Mouse (Mus musculus) spleen, postnatal 14 days (tissue): ENCODE results near the gene Hdac4.

Experiments
- DNase-seq, 2 experiments: peaks; one replicate each; pipeline ENCODE4 v3.0.0; 2021 to 2022; ENCODE audit warnings: low spot score in 2 of 2

Gene Hdac4

DNA sequence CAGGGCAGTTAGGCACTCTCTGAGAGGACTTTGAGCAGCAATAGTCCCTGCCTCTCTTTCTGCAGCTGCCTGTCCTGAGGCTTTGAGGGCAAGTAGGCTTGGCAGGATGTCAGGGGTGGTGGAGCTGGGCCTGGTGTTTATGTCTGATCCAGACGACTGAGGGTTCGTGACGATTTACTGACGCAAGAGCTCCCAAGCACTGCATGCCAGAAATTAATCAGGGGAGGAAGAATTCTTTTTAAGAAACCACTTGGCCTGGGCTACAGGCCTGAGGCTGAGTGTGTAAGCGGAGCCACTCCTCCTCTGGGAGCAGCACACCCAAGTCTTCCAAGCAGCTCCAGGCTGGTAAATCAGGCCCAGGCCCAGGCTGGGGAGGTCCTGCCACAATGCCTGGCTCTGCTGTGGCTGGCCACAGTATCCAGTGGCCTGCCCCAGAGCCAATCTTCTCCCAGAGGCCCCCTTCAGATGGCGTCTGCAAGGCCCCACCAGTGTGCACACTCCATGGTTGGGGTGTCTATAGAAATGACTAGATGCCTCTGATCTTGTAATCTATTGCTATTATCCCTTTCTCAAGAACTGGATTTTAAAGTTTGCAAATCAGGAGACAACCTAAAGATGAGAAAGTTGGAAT, 64.9 kb downstream of the Hdac4 start:
- DNase-seq, result no peak

DNA sequence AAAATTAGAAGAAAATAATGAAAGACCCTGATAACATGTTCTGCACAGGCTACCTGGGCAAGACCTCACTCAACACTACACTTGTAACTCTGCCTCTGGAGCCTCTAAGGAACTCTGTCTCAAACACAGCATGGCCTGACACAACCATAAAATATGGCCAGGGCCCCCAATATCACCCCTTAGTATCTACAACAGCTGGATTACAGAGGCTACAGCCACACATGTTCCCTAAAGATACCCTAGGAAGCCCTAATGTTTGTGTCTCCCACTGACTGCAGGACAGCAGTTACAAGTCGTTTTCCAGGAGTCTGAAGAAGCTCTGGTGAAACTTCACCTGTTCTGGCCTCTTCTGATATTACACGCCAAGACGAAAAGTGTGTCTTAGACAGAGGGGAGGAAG, 65.7 kb downstream of the Hdac4 start:
- no peak for DNase-seq

DNA sequence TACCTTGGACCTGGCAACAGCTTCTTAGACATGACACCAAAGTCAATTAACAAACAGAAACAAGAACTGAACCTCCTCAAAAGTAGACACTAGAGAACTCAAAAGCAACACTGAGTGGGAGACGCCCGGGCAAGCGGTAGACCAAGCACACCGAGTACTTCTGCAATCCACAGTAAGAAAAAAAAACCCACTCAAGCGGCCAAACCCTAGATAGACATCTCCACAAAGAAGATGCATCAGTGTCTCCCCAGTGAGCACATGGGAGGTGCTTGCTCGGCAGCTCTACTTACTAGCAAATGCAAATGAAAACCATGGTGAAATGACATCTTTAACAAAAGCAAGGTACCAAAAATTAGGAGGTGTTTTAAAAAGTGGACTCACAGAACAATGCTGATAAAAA, 67.7 kb downstream of the Hdac4 start:
- no peak for DNase-seq

DNA sequence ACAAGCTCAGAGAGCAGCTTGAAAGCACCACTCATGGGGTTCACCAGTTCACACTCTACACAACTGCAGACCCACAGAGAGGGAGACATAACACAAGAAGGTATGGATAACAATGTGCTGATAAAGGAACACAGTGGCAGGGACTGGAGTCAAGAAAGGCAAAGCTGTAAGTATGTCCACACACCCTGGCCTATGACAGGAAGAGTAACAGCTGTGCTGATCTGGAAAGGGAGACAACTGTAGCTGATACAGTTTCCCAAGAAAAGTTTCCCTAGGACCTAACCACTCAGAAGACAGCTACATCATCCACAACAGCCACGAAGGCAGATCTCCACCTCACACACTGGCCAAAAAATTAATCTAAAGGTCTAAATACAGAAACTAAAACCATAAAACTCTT, 68.1 kb downstream of the Hdac4 start:
- no peak for DNase-seq

DNA sequence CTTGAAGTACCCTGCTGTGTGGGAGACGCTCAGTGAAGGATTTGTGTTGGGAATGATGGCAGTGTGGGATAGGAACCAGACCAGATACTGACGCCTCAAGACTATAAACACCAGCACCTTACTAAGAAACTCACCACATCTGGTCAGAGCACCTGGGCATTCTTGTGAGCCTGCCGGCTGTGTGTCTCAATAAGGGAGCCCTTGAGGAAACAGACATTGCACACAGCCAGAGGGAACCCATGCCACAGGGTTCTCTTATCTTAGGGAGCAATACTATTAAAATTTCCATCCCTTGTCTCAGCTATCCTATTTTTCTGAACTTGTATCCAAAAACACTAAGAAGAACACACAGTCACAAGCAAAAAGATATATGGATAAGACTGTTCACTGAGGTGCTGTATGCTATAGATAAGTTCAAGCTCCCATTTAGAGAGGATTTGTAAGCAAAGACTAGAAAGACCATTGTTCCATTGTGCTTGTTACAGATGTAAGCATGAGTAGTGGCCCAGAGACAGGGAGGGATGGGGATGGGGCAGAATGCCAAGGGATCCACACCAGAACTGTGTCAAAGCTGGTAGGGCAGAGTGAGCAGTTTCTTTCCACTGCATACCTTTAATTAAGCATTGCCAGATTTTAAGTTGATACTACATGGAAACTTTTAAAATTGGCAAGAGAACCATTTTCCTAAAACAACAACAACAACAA, 70.8 kb downstream of the Hdac4 start:
- no peak for DNase-seq

DNA sequence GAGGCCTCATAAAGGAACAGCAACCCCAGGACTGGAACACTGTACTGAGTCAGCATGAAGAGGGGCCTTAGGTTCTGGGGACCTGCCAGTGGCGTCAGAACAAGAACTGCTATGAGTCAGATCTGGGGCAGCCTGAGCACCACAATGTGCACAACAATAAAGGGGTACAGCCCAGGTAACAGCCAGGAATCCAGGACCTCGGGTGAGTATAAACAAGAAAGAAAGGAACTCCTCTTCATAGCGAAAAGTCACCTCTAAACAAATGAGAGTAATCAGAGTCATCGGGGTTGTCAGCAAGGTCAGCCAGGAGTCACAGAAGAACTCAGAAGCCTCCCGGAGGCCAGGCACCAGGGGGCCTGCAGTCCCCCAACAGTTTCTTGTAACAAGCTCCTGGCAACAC, 76.2 kb downstream of the Hdac4 start:
- DNase-seq, result no peak

DNA sequence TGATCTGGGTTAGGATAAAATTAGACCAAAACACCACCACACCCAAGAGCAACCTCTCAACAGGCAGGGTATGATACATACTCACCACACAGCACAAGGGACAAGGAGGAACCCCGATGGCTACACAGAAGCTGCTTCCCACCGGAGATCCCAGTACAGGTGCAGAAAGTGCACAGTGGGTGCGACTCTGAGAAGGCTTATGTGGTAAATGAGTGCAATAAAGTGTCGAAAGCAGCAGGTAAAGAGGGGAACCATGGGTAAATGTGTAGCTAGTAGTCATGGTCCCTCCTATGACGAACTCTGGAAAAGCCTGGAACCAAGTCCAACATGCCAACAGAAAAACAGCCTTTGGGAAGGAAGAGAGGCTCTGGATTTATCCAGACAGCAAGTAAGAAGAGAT, 77.9 kb downstream of the Hdac4 start:
- no peak for DNase-seq

DNA sequence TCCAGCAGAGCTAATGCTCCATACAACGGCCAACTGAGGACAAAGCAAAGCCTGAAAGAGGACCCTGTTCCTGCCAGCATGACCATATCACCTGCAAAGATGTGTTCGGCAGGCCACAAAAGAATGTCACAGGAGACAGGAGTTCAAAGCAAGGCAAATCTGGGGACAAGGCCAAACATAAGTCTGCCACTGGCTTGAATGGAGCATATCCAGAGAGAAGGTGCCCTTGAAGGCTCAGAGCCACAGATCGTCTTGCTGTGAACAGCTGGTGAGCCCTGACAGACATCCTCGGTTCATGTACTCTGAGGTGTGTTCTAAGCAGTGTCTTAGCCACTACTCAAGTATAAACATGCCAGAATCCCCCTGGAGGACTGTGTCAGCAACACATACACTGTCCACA, 79.3 kb downstream of the Hdac4 start:
- DNase-seq, result no peak

DNA sequence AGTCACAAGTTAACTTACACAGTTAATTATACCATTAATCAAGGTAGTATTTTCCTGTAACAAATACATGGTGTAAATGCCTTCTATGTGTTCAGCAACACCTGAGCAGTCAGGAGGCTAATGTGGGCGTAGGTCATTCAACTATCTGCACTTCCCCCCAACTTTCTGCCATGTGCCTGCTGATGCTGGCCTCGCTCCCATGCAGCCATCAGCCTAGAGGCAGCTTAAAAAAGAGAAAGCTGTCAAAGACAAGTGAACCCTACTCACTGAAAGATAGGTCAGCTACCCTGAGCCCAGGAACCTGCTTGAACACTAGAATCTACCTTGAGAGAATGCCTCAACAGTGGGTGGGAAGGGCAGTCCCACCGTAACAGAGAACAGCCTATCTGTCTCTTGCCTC, 81.4 kb downstream of the Hdac4 start:
- DNase-seq, result no peak

DNA sequence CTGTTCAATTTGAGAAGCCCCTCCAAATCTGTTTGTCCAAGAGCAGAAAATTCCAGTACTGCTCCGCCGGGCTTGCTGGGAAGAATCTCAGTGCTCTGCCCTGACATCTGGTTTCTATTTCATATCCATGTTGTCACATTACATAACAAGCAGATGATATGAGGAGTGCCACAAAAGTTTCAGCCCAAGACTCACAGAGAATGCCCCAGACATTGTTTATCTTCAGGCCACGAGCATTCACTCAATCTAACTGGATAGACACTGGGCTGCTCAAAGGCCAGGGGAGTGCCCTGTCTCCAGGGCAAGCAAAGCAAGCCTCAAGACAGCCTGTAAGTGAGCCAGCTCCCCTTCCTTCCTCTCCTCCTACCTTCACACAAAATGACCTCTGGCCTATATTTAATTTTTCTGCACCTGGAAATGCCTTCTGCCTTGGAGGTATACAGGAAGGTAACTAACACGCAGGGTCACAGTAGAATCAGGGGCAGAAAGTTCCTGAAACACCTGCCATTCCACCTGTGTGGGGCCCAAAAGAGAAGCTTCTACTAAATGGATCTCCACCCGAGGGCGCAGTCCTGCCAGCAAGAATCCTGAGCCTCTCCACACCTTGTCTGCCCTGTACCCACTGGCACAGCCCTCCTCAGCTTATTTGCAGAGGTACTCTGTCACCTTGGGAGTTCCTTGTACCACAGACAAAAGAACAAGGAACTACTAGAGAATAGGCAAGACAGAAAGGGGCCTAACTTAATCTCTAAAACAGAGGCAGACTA, 82.1 kb downstream of the Hdac4 start:
- DNase-seq, result no peak

DNA sequence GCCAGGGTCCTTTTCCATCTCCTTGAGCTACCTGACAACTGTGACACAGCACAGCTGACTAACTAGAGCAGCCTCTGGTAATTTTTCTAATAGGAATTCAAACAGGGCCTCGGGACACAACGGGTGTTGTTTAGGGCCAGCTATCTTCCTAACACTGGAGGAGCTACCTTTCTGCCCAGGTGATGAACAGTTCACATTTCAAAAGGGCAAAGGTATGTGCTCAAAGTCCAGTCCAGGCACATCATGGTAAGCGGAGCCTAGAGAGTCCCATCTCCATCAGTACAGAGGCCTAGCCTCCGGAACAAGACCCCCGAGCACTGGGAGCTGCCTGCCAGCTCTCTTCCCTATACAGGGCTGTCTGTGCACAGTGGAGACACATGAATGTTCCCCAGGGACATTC, 82.9 kb downstream of the Hdac4 start:
- DNase-seq, result no peak

DNA sequence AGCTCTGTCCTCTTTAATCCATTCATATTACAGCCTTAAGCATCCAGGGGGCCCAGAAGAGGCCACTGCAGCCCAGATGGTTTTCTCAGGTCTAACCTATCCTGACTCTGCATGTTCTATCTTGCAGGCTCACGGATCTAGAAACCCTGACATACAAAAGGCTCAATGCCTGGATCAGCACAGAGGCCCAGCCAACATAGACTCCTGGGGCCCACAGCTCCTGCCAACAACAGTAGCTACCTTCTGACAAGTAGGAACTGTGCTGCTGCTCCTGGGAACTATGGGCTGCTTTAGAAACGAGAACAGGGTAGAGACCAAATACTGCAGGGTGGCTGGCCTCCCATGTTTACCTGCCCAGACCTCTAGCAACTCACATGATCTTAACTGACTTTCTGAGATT, 83.9 kb downstream of the Hdac4 start:
- no peak for DNase-seq

DNA sequence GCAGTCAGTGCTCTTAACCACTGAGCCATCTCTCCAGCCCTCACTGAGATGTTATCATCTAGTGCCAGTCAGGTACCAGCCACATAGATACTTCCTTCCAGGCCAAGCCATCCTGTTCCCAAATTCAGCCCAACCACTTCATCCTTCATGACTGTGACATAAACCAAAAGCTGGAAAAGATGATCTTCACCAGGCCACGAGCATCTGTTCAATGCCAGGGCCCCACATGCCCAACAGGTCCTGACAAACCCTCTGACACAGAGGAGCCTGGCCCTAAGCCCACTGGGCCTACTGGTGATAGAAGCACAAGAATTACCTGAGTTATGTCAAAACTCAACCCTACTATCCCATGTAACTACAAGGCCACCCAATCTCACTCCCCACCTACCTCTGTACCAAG, 84.5 kb downstream of the Hdac4 start:
- DNase-seq, result no peak

DNA sequence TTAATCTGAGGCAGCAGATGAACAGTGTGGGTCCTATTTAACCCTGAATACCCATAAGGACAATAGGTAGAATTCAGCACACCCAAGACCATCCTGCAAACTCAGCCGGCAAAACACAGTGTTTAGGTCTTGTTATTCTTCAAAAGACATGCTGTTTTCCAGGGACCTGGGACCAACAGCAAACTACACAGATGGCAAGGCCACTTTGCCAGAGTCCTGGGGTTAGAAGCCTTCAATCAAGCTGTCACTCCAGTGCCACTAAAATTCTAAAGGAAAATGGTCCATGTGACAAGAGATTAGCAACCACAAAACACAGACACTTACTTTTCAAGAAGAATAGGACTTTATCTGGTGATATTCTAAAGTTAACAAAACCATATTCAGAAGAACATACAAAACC, 86.3 kb downstream of the Hdac4 start:
- DNase-seq, result no peak

DNA sequence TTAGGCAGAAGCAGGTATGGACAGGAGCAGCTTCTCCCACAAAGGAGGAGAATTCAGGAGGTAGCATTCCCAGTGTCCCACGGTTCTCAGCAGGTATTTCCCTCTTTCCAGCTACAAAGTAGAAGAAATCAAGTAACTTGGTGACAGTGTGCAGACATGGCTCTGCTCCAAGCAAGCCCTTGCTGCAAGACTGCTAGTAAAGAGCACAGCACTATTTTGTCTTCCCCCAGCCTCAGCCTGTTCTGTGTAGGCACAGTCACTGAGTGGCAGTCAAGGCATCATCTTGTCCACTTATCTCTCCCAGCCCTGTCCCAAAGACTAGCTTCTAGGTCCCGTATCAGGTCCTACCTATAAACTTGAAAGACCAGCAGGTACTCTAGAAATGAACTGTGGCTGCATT, 86.9 kb downstream of the Hdac4 start:
- DNase-seq, result no peak

DNA sequence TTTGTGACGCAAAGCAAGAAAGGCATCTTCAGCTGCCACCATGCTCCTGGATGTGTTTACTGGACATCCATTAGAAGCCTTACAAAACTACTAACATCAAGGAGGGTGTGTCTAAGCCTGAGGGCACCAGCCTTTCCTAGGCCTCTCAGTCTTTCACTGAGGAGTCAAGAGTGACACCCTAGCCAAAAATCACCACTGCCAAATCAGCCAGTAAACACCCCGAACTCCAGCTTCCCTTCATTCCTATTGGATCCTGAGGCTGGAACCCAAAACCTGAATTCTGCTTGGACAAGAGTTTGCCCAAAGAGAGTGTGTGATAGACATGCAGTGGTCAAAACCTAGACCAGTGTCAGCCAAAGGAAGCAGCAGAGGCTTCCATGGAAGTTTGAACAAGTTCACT, 87.5 kb downstream of the Hdac4 start:
- no peak for DNase-seq

DNA sequence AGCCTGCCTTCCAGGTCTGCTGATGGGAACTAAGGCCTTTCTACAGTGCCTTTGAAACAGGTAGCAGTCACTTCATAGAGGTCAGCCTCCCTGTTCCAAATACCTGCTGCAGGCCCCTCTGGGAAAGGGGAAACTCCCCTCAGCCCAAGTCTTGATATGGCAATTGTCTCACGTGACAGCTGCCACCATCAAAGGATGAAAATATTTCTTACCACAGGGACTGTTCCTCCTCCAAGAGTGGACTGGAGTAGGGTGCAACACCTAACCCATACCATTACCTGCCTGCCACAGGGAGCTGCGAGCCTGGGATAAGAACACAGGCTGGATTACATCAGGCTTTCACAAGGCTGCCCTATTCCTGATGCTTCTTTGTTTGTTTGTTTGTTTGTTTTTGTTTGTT, 88.0 kb downstream of the Hdac4 start:
- DNase-seq, result no peak

DNA sequence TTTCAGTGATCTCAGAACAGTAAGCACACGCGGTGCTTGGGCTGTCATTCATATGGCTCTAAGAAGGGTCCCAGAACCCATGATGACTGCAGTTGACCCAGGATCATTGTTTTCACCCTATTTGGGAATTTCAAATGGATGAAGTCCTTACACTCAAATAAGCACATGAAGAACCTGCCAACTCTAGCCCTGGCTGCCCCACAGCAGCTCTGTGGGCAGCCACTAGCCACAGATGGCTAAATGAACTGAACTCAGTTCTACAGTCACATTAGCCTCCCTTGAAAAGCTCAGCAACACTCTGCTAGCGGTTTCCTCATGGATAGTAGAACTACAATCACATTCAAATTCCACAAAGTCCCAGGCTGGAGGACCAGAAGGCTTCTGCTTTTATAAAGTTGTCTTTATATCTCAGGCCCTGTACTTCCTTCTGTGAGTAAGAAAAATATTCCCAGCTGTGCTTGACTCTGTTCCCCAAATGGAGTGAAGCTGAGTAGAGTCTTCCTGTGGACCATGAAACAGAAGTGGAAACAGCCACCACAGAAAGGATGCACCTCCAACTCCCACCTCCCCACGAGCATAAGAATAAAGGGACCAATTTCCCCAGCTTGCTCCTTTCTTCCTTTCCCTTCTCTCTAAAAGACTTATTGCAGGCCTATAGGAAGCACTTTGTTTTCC, 88.9 kb downstream of the Hdac4 start:
- DNase-seq, result no peak

DNA sequence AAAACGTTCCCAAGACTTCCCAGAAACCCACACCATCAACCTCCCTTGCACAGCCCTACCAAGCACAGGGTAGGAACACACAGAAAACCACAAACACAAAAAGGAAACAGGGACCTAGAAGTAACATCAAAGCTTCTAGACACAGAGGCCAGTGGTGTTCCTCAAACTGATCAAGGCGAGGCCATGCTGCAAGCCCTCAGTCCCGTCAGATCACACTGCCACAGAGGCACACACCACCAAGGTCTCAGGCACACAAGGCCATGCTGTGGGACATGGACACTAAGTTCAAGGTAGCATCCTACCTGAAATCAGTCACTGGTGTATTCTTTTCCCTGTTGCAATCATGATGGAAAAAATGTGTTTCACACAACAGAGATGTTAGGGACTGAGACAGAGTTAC, 90.8 kb downstream of the Hdac4 start:
- no peak for DNase-seq

DNA sequence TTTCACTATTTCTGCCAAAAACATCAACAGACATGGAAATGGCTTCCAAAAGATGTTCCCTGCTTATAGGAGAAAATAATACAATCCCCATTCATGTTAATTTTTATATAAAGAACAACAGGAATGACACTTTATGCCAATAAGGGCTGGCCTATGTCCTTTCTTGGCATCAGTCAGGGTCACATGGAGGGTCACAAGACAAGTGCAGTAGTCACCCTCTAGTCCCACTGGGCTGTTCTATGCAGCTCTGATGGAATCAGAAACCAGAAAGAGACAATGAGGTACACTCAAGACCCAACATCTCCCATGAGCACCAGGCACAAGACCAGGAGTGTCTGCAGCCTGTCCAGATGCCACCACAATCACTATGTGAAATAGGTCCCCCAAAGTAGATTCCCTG, 91.5 kb downstream of the Hdac4 start:
- DNase-seq, result no peak

DNA sequence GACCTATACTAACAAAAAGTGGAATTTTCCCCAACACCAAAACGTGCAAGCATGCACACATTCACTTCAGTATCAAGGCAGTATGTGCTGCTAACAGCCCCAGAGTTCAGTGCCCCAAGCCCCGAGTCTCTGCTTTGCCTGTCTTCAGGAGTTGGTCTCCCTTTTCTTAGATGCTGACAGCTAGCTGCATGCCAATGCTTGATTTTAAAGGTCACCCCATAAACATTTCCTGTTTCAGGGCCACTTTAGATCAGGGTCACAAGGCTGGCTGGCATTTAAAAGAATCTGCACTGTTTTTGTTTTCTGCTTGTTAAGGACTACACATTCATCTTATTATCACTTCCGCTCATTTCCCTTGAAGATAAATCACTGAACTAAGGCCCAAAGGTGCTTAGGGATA, 92.1 kb downstream of the Hdac4 start:
- DNase-seq, result no peak

DNA sequence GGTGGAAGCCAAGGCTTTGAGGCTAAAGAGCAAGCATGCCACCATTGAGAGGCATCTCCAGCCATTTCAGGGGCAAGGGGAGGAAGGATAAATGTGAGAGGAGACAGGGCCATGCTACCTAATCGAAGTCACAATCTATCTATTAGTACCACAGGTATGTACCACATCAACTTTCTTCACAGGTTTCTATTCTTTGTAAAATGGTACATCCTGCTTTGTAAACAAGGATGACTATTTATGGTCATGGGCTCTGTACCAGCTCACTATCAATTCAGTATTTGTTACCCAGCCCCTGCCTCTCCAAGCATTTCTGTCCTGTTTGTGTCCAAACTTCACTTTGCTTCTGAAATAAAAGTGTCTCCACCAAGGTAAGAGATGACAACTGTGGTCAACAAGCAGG, 92.7 kb downstream of the Hdac4 start:
- no peak for DNase-seq
